Mouse (Mus musculus) gastrocnemius, postnatal 14 days (tissue): ENCODE data around the gene Rbks. TPM values are rescaled to one million over a fixed set of nuclear protein-coding genes. Genes with fewer than 3 reads are reported as not detected.
"Not testable (repeated sequence)": the region's sequence is repeated elsewhere in the genome, so short reads cannot be mapped to it uniquely, and the experiment has no call there.

ENCODE experiments used
- DNase-seq: peaks from one replicate; pipeline ENCODE4 v3.0.0; 2021; ENCODE audit warnings: mixed read lengths
- intact Hi-C: fragments of 180-260 bp; cut with DNase I; formaldehyde crosslinking; loops from one replicate; pipeline ENCODE4 v1.15.1; 2025; ENCODE audit warnings: low total_unique reads
- total RNA-seq, 2 experiments: library from RNA; stranded (reverse); gene quantifications; 2 replicates each; pipeline ENCODE4 v1.2.3; 2021

The Rbks gene
- total RNA-seq, 2 experiments from 2014 or later: 2.1 to 3.3 TPM

DNA sequence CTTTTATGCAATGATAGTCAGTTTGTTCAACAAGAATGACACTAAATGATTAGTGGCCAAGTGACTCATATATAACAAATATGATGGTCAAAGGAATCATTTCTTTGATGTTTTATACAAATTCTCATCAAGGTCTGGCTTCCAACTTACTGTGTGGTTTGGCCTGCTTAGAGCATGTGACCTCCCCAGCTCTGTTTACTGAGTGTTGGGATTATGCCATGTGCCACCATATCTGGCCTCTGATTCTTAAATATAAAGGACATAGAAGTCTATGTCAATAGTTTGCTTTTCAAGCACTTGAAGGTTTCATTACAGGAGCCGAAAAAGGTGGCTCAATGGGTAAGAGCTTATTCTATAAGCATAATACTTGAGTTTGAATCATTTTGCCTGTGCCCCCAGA lies 15.1 kb downstream of the Rbks start:
- intact Hi-C loops: no loop called here
- no peak for DNase-seq

DNA sequence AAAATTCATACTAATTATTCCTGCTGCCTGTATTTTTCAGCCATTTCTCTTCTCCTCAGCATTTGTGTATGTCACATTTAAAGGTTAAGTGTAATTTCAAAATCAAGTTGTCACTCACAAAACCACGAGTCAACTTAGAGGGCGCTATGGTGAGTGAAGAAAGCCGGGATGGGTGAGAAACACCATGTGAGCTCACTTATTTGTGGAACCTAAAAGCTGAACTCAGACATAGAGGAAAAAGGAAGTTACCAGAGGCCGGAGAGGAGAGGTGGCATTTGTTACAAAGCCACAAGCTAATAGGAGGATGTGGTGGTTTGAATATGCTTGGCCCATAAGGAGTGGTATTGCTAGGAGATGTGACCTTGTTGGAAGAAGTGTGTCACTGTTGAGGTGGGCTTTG lies 17.2 kb downstream of the Rbks start:
- intact Hi-C loops: no loop called here
- no peak for DNase-seq

DNA sequence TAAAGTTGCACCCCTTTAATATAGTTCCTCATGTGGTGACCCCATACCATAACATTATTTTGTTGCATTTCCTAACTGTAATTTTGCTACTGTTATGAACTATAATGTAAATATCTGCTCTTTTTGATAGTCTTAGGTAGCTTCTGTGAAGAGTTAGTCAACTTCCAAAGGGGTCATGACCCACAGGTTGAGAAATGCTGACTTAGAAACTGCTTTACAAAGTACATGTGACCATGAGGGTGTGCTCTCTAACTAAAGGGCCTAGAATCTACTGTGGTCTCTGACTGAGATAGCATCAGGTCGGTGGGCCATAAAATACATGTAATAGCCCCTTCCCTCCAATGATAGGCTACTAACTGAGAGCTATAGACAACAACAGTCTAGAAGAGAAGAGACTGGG lies 19.4 kb downstream of the Rbks start:
- intact Hi-C loops: no loop called here
- DNase-seq: no peak

DNA sequence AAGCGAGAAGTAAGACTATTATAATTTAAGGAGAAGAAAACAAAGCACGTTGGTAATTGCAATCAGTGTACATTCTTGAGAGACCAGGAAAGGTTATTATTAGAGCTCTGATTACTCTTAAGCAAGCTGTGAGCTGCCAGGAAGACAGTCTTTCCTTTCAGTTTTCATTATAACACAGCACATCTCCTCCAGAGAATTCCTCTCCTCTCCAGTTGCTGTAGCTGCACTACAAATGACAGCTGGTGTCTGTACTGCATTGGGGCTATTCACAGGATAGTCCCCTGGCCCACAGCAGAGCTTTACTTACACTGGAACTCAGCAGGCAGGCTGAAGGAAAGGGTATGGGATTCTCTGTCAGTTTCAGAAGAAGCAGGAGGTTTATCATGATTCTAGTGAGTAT lies 24.0 kb downstream of the Rbks start:
- intact Hi-C loops: no loop called here
- no peak for DNase-seq

DNA sequence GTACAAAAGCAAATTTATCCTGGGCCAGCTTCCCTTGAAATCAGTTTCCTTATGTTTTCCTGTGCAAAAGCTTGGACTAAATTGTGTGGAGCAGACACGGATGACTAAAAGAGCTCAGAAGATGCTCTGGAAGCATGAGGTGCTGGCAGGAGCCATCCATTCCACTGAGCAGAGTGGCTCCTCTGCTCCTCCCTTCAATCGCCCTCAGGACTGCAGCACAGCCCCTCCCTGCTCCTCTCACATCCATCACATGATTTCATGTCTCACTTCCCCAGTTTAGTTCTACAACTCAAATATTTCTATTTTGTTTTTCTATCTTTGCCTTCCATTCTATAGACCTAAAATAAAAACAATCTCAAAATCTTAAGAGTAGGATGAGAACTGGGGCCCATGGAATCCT lies 26.3 kb downstream of the Rbks start:
- no peak for DNase-seq
- intact Hi-C loops: no loop called here

DNA sequence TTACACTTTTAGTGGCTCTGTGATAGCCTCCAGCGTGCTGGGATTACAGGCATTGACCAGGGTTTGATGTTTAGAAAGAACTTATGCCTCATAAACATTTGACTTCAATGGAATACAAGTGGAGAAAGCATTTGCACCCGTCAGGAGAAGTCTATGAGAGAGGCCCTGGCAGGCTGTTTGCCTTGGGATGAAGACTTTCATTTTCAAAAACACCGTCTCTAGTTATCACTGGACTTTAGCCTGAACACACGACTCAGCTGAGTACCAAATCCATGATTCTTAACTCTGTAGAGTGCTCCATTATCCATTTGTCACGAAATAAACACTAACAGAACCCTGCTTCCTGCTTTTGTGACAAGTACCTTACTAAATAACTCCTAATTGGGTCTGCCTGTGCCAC lies 27.4 kb downstream of the Rbks start:
- intact Hi-C loops: no loop called here
- DNase-seq: no peak

DNA sequence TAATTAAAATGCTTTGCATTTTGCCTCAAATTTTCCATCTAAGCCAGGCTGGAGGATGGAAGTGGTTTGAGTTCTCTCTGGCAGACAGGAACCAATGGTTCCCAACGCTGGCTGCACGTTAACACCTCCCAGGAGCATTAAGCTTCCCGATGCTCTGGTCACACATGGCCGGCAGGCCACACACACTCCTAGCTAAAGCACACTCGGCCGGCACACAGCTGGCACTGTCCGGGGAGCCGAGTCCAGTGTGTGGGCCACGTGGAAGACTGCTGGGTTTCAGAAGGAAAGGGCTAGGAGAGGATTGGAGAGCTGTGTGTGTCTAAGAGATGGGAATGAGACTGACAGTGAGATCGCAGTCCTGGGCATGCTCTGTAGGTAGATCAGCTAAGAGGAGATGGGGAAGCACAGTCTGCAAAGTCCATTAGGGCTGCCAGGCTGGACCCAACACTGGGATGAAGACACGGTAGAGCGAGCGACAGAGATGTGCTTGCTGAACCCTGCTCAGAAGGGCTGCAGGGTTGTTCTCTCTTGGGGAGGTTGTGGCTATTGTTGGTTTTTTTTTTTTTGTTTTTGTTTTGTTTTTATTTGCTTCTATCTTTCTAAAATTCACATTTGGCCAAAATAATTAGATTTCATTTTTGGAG lies 29.0 kb downstream of the Rbks start:
- DNase-seq: no peak
- intact Hi-C loops: no loop called here

DNA sequence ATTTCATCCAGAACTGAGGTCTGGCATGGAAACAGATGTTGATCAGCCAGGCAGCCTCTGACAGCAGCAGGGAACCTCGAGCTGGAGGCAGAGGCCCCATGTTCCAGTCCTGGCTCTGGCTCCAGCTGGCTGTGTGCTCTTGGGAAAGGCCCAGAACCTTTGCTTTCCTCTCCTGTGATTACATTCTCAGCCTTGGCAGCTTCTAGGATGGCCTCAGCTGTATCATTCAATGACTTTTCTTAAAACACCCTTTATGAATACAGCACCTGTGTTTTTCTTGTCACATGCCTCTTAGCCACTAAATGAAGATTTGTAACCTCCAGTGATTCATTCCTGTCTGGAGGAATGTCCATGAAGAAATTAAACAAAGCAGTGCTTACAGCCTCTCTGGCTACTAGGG lies 31.3 kb downstream of the Rbks start:
- intact Hi-C loops: no loop called here
- DNase-seq: peak; percentile 14

DNA sequence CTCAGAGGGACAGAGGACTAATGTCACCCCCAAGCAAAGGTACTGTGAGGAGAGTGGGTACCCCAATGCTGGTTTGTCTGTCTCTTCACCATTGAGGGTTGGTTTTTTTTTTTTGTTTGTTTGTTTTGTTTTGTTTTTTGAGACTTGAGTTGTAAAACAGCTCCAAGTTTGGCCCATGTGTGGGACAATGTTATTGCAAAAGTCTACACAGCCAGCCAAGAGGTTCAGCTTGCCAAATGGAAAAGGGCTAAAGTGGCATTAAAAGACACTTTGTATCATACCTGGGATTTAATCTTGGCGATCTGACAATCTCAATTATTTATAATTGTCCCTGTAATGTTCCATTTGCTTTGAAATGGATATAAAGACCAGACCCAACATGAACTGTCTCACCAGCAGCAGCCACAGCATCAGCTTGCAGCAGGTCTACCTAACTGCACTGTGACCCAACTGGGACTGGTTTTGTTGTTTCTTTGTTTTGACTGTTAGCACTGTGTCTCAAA lies 41.7 kb downstream of the Rbks start:
- intact Hi-C loops: no loop called here
- DNase-seq: no peak

DNA sequence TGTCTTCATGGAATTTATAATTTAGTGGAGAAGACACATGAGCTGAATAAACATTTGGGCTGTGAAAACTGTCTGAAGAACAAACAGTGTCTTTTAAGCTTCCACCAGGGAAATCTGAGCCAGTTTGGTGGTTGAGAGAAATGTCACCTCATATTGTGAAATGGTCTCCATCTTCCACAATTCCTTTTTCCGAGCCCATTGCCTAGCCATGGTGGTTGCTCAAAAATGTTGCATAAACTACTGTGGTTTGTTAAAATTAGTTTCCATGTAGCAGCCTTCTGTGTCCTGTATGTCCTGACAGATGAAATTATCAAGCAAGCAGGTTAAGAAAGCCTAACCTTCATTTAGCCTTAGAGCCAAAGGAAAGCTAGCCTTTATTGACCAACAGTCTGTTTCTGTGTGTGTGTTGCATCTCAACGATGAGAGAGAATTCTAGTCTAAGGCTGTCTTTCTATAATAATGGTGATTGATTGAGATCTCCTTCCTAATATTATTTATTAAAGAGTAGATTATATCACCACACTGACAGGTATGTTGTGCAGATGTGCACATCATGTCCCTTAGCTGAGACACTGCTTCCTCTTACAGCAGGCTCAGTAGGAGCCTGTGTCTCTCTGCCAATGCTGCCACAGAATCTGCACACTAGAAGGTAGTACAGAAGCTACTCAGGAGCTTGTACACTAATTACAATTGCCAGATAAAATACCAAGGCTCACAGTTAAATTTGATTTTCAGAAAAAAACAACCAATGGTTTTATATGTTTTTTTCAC lies 46.7 kb downstream of the Rbks start:
- intact Hi-C loops: no loop called here
- no peak for DNase-seq

DNA sequence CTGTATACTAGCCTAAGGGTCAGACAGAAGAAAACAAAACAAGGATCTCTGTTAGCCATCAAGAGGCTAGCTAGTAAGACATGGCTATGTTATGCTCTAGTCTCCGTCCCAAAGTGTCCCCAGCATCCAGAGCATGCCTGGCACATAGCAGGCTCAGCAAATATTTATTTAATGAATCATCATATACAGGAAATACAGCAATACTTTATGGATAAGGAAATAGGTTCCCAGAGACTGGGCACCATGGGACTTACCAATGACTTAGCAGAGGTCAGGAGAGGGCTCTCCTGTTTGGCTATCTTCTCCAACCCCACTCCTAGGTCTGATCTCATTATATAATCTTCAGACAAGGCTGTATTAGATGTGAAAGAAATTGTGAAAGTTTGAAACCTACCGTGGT lies 50.1 kb downstream of the Rbks start:
- intact Hi-C loops: no loop called here
- no peak for DNase-seq

DNA sequence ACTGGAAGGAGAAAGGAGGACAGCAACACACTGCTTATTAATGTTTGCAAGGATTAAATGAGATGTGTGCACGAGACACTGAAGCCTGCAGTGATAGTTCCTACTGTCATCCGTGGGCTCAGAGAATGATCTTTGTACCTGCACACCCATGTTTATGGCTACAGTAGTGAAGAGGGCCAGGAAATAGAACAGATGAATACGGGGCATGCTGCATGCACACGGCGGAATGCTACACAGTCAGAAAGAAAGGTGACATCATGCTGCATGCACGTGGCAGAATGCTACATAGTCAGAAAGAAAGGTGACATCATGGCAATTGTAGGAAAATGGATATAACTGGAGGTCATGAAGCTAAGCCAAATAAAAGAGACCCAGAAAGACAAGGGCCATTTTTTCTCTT lies 50.9 kb downstream of the Rbks start:
- DNase-seq: no peak
- intact Hi-C loops: no loop called here

DNA sequence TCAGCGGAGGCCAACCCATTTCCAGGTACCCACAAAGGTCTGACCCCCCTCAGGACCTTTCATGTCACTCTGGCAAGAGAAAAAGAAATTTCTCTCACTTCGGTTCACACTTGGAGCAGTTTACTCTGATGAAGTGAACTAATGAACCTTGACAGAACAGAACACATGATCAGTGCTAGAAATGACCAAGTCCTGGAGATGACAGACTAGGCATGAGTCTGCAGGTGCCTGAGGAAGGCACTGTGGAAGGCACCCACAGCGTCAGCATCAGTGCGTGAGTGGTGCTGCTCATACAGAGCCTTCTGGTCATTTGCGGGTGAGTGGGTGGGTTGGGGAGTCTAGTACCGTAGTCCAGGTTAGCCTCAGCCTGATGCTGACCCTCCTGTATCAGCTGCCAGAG lies 51.6 kb downstream of the Rbks start:
- intact Hi-C loops: no loop called here
- no peak for DNase-seq

DNA sequence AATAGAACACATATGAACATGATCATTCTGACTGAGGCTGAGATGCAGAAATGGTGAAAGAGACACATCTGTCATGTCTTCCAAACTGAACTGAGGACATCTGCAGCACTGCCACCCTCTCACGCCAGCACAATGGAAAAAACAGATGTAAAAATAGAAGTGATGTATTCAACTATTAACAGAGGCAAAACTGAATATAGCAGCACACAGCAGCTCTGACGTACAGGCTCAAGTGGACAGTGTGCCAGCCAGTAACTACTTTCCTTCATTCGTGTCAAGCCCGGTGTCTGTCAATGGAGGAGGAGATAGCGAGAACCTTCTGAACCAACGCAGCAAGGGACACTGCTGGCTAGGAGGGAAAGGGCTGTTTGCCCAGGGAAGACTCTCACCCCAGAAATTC lies 52.6 kb downstream of the Rbks start:
- DNase-seq: no peak
- intact Hi-C loops: no loop called here

DNA sequence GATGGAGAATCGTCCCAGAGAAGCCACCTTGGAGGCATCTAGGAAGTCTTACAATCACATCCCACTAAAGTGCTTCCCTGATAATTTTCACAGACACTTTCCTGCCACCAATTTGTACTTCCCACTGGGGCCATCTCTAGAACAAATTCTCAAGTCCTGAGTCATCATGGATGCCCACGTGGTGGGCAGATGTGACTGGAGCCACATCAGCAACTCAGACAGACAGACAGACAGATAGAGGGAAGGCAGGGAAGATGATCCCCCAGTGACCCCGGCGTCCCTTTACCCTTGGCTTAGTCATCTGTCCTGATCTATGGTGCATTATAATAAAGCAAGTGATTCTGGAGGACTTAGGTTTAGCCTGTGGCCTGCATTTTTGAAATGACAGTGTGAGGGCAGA lies 53.2 kb downstream of the Rbks start:
- intact Hi-C loops: no loop called here
- no peak for DNase-seq

DNA sequence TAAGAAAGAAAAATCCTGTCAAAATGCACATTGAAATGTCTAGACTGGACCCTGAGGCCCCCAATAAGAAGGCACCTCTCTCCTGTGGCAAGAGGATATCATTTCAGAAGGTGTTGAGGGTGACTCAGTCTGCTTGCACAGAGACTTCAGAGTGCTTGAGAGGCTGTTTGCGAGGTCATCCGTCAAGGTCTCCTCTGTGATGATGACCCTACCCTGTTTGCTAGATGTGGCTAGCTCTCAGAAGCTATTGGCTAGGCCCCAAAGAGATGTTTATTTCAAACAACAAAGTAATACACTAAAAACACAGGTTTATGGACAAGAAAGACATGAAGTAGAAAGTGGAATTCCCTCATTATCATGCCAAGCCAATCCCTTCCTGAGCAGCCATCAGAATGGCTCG lies 55.1 kb downstream of the Rbks start:
- DNase-seq: no peak
- intact Hi-C loops: no loop called here

DNA sequence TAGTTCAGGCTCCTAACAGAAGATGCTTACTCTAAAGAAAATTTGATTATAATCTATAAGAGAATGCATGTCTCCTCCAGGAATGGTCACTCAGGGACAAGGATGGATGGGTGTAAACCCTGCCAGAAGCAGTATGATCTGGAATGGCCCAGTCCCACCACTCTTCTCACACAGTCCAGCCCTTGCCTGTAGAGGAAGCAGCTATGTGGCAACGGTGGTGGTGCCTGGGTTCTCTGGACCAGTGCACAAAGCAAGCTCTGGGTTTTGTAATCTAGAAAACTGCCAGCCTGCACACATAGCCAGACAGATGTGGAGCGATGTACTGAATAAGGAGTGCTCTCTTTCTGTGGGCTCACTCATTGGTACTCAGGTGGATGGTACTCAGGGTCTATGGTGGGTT lies 56.9 kb downstream of the Rbks start:
- intact Hi-C loops: no loop called here
- DNase-seq: no peak

DNA sequence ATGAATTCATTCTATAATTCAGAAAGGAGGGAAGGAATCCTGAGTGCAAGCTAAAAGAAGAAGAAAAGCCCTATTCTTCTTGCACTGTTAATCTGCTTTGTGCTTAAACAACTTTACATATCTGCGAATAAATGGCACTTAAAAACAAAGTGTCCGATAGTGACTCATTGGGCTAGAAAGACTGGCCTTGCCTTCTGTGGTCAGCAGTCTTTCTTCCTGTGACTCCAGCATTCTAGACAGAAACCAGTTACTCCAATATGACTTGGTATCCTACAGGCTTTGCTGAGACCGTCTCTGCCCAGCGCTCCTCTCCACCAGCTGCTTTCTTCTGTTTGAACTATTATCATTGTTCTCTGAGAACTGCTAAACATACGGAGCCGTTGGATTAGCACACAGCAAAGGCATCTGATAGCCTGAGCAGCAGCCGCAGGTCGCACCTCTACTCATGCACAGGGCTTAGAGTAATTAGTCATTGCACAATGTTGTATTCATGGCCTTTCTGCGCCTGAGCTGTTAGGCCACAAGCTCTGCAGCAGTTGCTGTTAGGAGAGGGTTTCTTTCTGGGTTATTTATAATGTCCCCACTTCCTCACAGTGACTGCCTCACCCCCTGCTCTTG lies 60.7 kb downstream of the Rbks start:
- no peak for DNase-seq
- intact Hi-C loops: no loop called here

DNA sequence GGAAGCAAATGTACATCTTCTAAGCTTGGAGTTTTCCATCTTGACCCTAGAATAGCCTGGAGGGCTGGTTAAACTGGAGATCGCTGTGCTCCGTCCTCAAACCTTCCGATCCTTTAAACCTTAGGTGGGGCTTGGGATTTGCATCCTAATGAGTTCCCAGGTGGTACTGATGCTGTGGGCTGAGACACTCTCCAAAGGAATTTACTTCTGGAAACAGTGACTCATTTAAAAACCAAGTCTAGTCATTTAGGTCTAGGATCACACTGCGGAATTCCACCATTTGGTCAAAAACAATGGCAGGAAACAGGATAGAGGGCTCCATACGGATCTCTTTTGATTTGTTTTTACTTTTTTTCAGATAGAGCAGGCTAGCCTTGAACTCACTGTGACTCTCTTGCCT lies 62.7 kb downstream of the Rbks start:
- intact Hi-C loops: no loop called here
- DNase-seq: no peak

DNA sequence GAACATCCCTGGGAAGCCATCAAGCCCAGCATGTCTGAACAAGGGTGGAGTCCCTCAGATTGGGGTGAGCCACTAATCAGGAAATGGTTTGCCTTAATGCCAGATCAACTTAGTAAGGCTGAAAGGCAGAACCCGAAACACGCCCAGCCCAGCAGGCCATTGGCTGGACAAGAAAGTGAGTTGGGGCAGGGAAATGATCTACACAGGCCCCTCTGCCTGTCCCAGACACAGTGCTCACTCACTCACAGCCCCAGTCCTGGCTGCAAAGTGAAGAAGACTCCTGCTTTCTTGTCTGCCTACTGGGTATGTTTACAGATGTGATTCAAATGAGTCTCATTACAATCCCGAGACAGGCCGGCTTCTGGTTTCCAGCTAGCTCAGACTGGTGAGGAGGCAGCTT lies 63.3 kb downstream of the Rbks start:
- intact Hi-C loops: no loop called here
- no peak for DNase-seq

DNA sequence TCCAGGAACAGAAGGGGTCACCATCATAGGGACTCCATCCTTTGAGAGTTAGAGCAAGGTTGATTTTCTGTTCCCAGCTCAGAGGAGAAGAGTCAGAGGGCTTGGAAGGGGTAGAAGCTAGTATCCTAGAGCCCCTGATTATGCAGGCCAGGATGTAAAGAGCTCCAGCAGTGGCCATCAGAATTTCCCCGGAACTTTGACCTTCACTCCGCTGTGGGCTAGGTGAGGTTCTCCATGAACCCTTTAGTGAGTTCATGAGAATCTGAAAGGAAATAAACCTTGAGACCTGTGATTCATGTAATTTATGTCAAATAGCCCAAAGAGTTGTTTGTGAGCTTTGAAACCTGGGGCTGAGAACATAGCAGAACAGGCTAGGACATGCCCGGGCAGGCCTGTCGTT lies 66.3 kb downstream of the Rbks start:
- DNase-seq, intact Hi-C loops: not testable (repeated sequence)
